Mouse (Mus musculus): ENCODE measurements at regions not wholly inside any gene's neighbourhood (a gene's known extent, or its start where the extent isn't known, plus 50 kb on each side); places are given as distances from the start of the nearest gene placed in this dataset.
"Not testable (repeated sequence)": the region's sequence is repeated elsewhere in the genome, so short reads cannot be mapped to it uniquely, and the experiment has no call there.

- DNase-seq (ENCODE audit: low spot score): not testable (repeated sequence)
Observed at GRCm38 (mm10) chr13:12726831-12727230, 73.0 kb downstream of the Prl2c3 start.

DNA sequence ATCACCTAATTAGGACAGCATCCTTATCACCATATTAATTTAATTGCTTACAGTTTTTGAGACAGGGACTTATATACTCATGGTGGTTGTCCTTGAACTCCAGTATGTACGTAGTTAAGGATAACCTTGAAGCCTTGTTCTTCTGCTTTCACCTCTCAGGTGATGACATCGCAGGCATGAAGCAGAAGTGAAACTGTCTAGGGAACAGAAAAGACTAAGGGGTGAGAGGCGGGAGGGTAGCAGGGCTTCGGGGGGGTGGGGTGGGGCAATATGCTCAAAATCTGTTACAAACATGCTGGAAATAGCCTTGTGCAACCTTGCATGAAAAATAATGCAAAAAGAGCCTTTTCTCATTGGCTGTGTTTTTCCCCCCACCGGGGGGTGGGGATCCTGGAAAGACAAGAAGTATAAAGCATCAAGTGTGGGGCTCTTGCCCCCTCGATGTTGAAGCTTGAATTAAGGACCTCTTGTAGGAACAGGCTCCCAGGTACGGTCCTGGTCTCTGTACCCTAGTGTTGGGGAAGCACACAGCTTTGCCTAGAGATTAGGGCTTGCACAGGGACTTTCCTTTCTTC, 81.8 kb downstream of the Prl2c3 start:
- DNase-seq (ENCODE audit: low spot score): not testable (repeated sequence)

- no peak for DNase-seq (ENCODE audit: low spot score)
Observed at GRCm38 (mm10) chr13:12711471-12712273, 88.2 kb downstream of the Prl2c3 start.

GRCm38 (mm10) chr13:12702804-12703612, 96.9 kb downstream of the Prl2c3 start:
- peak; percentile 12 for DNase-seq (ENCODE audit: low spot score)

- peak; percentile 29 for DNase-seq (ENCODE audit: low spot score)
Observed at GRCm38 (mm10) chr13:12702111-12702803, 97.6 kb downstream of the Prl2c3 start.

DNA sequence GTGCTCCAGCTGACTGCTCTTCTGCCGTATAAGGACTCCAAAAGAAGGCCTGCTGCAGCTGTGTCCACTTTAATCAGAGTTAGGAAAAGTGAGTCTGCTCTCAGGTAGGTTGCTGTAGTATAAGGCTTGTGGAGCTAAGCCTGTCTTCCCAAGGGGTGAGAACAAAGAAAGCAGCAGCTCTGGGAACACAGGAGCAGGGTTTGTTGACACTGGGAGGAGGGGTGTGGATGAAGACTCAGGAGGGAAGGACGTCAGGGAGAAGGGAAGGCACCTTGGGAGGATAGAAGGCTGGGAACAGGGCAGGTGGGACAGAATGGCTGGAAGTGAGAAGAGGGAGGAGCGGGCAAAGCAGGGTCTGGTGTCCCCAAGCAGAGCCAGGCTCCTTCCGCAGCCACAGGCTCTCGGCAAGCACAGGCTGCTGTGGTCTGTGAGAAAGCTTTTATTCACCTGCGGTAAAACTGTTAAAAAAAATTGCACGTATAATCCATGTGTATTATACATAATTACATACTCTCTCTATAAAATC, 106.2 kb downstream of the Prl2c3 start:
- DNase-seq (ENCODE audit: low spot score): not testable (repeated sequence)

DNA sequence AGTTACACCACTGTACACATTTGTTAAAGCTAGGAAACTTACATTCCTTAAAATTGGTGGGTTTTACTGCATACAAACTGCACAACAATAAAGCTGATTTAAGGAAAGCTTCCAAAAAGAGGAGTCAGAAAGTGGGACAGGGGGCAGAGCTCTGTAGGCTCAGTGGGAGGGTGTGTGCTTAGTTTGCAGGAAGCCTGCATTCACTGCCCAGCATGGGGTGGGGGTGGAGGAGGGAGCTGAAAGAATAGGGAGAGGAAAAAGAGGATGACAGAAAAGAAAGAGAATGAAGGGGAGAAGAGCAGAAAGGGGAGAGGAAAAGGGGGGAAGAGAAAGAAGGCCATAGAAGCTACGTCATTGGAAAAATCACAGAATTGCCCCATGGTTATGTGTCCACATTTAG, 111.1 kb downstream of the Prl2c3 start:
- DNase-seq (ENCODE audit: low spot score): not testable (repeated sequence)

- DNase-seq (ENCODE audit: low spot score): not testable (repeated sequence)
Observed at GRCm38 (mm10) chr13:12688149-12688548, 111.7 kb downstream of the Prl2c3 start.

GRCm38 (mm10) chr13:12680954-12681571, 115.4 kb downstream of the Ero1lb start:
- DNase-seq (ENCODE audit: low spot score): not testable (repeated sequence)

DNA sequence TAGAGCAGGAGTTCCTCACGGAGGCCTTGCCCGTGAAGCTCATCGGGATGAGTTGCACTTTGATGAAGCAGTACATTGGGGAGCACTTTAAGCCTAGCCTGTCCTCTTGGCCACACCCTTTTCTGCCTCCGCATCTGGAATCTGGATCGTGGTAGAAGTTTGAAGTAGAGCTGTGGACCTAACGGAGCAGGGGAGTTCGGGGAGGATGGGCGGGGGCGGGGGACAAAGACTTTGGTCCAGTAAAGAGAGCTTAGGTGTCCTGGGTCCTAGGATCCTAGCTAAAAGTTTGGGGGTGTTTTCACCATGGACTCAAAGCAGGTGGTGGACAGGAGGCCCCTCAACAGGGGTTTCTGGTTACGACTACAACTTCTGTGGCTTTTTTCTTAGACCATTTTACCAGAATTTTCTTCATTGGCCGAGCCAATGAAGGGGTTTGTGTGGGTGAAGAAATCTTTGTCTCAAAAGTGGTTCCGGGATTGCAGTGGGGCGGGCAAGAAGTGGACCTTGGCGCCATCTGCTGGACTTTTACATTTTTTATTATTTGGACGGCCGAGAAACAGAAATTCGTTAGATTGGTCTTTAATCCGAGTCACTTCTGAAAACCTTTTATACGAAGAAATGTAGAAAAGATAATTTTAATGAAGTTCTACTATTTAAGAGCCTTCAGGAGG, 114.7 kb downstream of the Ero1lb start:
- DNase-seq (ENCODE audit: low spot score): peak; percentile 27

DNA sequence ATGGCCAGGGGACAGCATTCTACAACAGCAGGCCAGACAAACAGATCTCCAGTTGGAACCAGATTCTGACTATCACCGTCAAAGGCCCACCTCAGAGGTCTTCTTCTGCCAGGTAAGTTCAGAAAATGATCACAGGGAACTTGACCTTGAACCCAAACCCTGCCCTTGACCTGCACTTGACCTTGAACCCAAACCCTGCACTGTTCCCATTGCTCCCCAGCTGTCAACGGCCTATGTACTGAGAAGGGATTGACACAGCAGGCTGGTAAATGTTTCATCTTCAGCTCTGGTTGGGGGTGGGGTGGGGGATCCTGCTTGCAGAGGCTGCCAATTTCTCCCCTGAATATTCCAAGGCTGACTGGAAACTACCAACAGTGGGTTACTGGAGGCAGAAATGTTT, 111.7 kb downstream of the Ero1lb start:
- DNase-seq (ENCODE audit: low spot score): no peak

DNA sequence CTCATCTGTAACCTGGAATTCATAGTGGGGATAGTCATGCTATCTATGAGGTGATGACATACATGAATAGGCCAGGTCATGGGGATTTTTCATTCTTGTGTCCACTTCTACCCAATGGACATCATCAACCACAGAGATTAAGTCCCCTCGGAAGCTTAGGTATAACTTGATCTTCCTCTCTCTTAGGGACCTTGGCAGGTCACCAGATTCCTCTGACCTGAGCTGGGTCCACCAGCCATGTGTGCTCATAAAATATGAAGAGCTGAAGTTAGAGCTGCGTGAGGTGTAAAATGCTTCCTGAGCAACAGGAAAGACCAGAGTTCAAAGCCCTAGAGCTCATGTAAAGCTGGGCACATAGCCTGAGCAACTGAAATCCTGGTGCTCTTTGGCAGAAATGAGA, 105.3 kb downstream of the Ero1lb start:
- DNase-seq (ENCODE audit: low spot score): not testable (repeated sequence)

DNA sequence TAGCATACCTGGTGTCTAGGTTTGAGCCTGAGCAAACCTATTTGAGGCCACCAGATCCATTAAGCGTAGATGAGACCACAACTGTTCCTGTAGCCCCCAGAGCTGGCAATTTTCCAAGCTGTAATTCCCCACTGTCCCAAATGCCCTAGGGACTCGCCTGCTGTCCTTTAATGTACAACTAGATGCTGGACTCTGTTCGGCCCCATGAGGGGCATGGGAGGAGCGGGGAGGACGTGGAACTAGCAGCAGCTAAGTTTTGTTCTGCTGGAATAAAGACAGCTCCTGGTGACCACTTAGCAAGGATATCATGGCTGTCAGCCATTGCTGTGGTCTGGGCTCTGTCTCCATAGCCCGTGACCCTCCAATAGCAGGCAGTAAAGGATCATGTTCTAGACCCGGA, 103.1 kb downstream of the Ero1lb start:
- DNase-seq (ENCODE audit: low spot score): not testable (repeated sequence)

- not testable (repeated sequence) for DNase-seq (ENCODE audit: low spot score)
Observed at GRCm38 (mm10) chr13:12667727-12668665, 102.3 kb downstream of the Ero1lb start.

DNA sequence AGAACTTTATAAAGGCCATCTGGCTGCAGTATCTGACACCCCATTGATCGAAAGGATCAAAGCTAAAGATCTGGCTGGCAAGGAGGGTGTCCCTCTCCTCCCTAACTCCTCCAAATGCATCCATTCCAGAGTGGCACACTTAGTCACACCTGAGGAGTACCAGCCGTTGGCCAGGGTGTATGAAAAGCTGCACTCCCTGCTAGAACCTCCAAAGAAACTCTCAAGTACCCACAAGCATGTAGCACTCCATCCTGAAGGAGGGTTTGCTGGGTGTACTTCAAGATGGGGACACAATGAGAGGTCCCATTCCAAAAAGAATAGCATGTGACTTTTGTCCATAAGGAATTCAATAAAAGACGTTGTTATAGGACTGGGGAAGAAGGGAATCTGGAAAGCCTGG, 100.4 kb downstream of the Ero1lb start:
- DNase-seq (ENCODE audit: low spot score): not testable (repeated sequence)

Measured in ovary, postnatal 36 days (tissue).